10 mouse cellular contexts compared by ENCODE assay signal in the genomic region with DNA sequence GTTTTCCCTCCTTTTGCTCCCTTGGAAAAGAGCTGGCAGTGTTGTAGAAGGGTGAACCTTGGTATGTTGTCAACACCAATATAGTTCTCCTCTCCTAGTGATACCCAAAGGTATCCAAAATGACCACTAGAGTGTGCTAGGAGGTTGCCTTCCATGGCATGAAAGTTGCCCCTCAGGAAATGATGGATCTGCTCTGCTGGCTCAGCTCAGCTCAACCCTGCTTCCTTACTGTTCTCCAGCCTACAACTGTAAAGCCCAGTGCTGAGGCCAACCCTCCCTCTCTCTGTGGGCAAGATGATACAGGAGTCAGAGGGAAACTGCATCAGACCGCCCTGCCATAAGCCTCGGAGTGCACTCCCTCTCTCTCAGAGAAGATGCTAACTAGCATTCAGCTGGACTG. TPM values are rescaled to one million over a fixed set of nuclear protein-coding genes. Genes with fewer than 3 reads are reported as not detected.
DNase-seq lines count a peak whose midpoint lies in the region; ATAC-seq and TF ChIP-seq lines count a peak whose summit lies in the region.
"Had no signal": no experiment of that assay in that cellular context is flagged by ENCODE, and none has a peak within 500 bp of the region (broad histone marks: within the 10 kb centered on the region; RNA-seq: fewer than 3 reads in every experiment).

No protein-coding gene starts in this region.

- no peak overlapping the region for H3K4me2 ChIP-seq in midbrain, postnatal 0 days (ENCODE audit: low read depth, low read length, poor library complexity, severe bottlenecking)
- no peak overlapping the region for H3K4me2 ChIP-seq in midbrain, embryonic 13.5 days (replicated peaks)
- H3K4me2 ChIP-seq: heart, embryonic 13.5 days had no signal

- no peak overlapping the region for H3K9ac ChIP-seq in midbrain, postnatal 0 days (replicated peaks; ENCODE audit: low read length, poor library complexity, severe bottlenecking)
- H3K9ac ChIP-seq in midbrain, embryonic 13.5 days (replicated peaks), result no peak overlapping the region
- H3K9ac ChIP-seq: heart, embryonic 13.5 days had no signal

- no peak for ATAC-seq in midbrain, postnatal 0 days (ENCODE audit: low FRiP score)
- no peak for ATAC-seq in midbrain, embryonic 13.5 days

- no peaks in the 10 kb centered on the region for H3K9me3 ChIP-seq in midbrain, postnatal 0 days (ENCODE audit: low read length)
- H3K9me3 ChIP-seq in midbrain, embryonic 13.5 days, result no peaks in the 10 kb centered on the region
- H3K9me3 ChIP-seq: heart, embryonic 13.5 days had no signal

- H3K27me3 ChIP-seq in midbrain, postnatal 0 days (ENCODE audit: insufficient read depth, low read length), result no peaks in the 10 kb centered on the region
- no peaks in the 10 kb centered on the region for H3K27me3 ChIP-seq in midbrain, embryonic 13.5 days

- no peak overlapping the region for H3K4me3 ChIP-seq in gastrocnemius, adult 2 months
- H3K4me3 ChIP-seq in midbrain, postnatal 0 days (ENCODE audit: low read depth, low read length), result no peak overlapping the region
- H3K4me3 ChIP-seq in midbrain, embryonic 13.5 days (replicated peaks), result no peak overlapping the region
- no peak overlapping the region for H3K4me3 ChIP-seq in cortical plate, adult 2 months (ENCODE audit: insufficient read depth, low read length)
- H3K4me3 ChIP-seq: heart, embryonic 13.5 days; myocyte had no signal

- TF ChIP-seq CTCF in gastrocnemius, adult 2 months (IDR thresholded peaks at IDR 0.05), result peak; percentile 77
- peak; percentile 74 for TF ChIP-seq CTCF in midbrain, postnatal 0 days (IDR thresholded peaks at IDR 0.05)
- peak; percentile 66 for TF ChIP-seq CTCF in cortical plate, adult 2 months (IDR thresholded peaks at IDR 0.05; ENCODE audit: extremely low read depth, insufficient read depth, low read length)

- 64% methylated on average over 2 of the region's 2 CpGs for WGBS in midbrain, postnatal 0 days
- WGBS in midbrain, embryonic 13.5 days, result 78% methylated on average over 2 of the region's 2 CpGs

- H3K4me1 ChIP-seq in midbrain, postnatal 0 days (ENCODE audit: insufficient read depth, low read length), result no peaks in the 10 kb centered on the region
- no peaks in the 10 kb centered on the region for H3K4me1 ChIP-seq in midbrain, embryonic 13.5 days (replicated peaks)
- H3K4me1 ChIP-seq in cortical plate, adult 2 months (ENCODE audit: control insufficient read depth, insufficient read depth, low read length), result no peaks in the 10 kb centered on the region
- H3K4me1 ChIP-seq: heart, embryonic 13.5 days had no signal

- H3K27ac ChIP-seq in gastrocnemius, adult 2 months, result no peak overlapping the region
- no peak overlapping the region for H3K27ac ChIP-seq in midbrain, postnatal 0 days (ENCODE audit: low read depth, low read length)
- H3K27ac ChIP-seq in midbrain, embryonic 13.5 days, result no peak overlapping the region
- H3K27ac ChIP-seq in cortical plate, adult 2 months (ENCODE audit: insufficient read depth, low read length), result no peak overlapping the region
- H3K27ac ChIP-seq: heart, embryonic 13.5 days had no signal

- no peak for DNase-seq in gastrocnemius, adult 2 months
- DNase-seq in gastrocnemius, postnatal 10 days, result no peak
- peak; percentile 75 for DNase-seq in midbrain, postnatal 0 days (ENCODE audit: low spot score)
- DNase-seq in kidney, postnatal 10 days, result peak; percentile 31
- no peak for DNase-seq in ovary, postnatal 36 days (ENCODE audit: low spot score)
- DNase-seq in c-Kit-positive CD71-positive TER-119-positive erythroid progenitor cells, embryonic 14.5 days (ENCODE audit: low spot score), result no peak

- H3K36me3 ChIP-seq in midbrain, postnatal 0 days (ENCODE audit: insufficient read depth, low read length), result no peaks in the 10 kb centered on the region
- H3K36me3 ChIP-seq in midbrain, embryonic 13.5 days, result no peaks in the 10 kb centered on the region
- H3K36me3 ChIP-seq: heart, embryonic 13.5 days had no signal

- intact Hi-C loops in gastrocnemius, adult 2 months (cut with DNase I), result loop anchor here (1.0 kb wide), 1 partner anchor 43 kb away; no protein-coding TSS in a partner anchor

- no peak for TF ChIP-seq POLR2A in cortical plate, adult 2 months (IDR thresholded peaks at IDR 0.05; ENCODE audit: extremely low read depth, insufficient read depth, low read length)

RNA-seq across cellular contexts. Expression of a gene that starts 24.5 kb away (rescaled TPM):
- 10 to 100 TPM; 26.7 to 84.7 TPM for total RNA-seq in gastrocnemius, adult 2 months (2021)
- total RNA-seq in gastrocnemius, postnatal 10 days (2021), result 10 to 100 TPM; 61.2 to 65.6 TPM
- total RNA-seq in midbrain, postnatal 0 days (2014; rRNA removed), result 482 and 524 TPM in 2 replicates
- polyA plus RNA-seq in midbrain, postnatal 0 days (2015; fragmentation: Nextera tagmentation; extraction: Ambion mirVana), result 944 and 984 TPM in 2 replicates
- 364 and 384 TPM in 2 replicates for polyA plus RNA-seq in midbrain, embryonic 13.5 days (2015; fragmentation: Nextera tagmentation; extraction: Ambion mirVana)
- 137 and 139 TPM in 2 replicates for polyA plus RNA-seq in cortical plate, adult 2 months (2012; rRNA removed)

RNA-seq across cellular contexts. Expression of a gene that starts 26.6 kb away (rescaled TPM):
- under 1 TPM; 0.48 to 0.73 TPM for total RNA-seq in gastrocnemius, adult 2 months (2021)
- under 1 TPM; 0.07 to 0.19 TPM for total RNA-seq in gastrocnemius, postnatal 10 days (2021)
- 0.05 TPM in 1 of 2 replicates, not detected in the other for total RNA-seq in midbrain, postnatal 0 days (2014; rRNA removed)
- polyA plus RNA-seq in midbrain, postnatal 0 days (2015; fragmentation: Nextera tagmentation; extraction: Ambion mirVana), result not detected in 2 replicates
- not detected in 2 replicates for polyA plus RNA-seq in midbrain, embryonic 13.5 days (2015; fragmentation: Nextera tagmentation; extraction: Ambion mirVana)
- polyA plus RNA-seq in cortical plate, adult 2 months (2012; rRNA removed), result 0.06 TPM in 1 of 2 replicates, not detected in the other
- polyA plus RNA-seq: heart, embryonic 13.5 days; myocyte had no signal

RNA-seq across cellular contexts. Expression of a gene that starts 54.0 kb away (rescaled TPM):
- 1 to 10 TPM in 1 of 2 experiments, under 1 TPM in 1; 0.82 to 1.7 TPM for total RNA-seq in gastrocnemius, adult 2 months (2021)
- total RNA-seq in gastrocnemius, postnatal 10 days (2021), result 1 to 10 TPM; 1.4 to 1.6 TPM
- 36.9 and 40.8 TPM in 2 replicates for total RNA-seq in midbrain, postnatal 0 days (2014; rRNA removed)
- 21.0 and 27.4 TPM in 2 replicates for polyA plus RNA-seq in midbrain, postnatal 0 days (2015; fragmentation: Nextera tagmentation; extraction: Ambion mirVana)
- 3.6 and 5.5 TPM in 2 replicates for polyA plus RNA-seq in midbrain, embryonic 13.5 days (2015; fragmentation: Nextera tagmentation; extraction: Ambion mirVana)
- 14.4 and 16.9 TPM in 2 replicates for polyA plus RNA-seq in cortical plate, adult 2 months (2012; rRNA removed)

Comparison
In these comparisons a context has a peak if more than half of its experiments do, and no peak if none do; other contexts are left out.
1. DNase-seq: peak in midbrain, postnatal 0 days (single experiment) and kidney, postnatal 10 days (single experiment); none in gastrocnemius, adult 2 months (single experiment), gastrocnemius, postnatal 10 days (single experiment), ovary, postnatal 36 days (single experiment) and c-Kit-positive CD71-positive TER-119-positive erythroid progenitor cells, embryonic 14.5 days (single experiment).
2. RNA of a gene that starts 54.0 kb away (total RNA-seq): 36.9 to 40.8 TPM in midbrain, postnatal 0 days; 0.82 to 1.7 TPM in gastrocnemius, adult 2 months and 1.4 to 1.6 TPM in gastrocnemius, postnatal 10 days; every median in the first group is over 10 times any median in the second.
3. Peak in every context shown above with its lines, with median percentiles within 50 percentile points of each other: CTCF ChIP-seq.